Mouse (Mus musculus): ENCODE data around the gene Stac2.

DNA sequence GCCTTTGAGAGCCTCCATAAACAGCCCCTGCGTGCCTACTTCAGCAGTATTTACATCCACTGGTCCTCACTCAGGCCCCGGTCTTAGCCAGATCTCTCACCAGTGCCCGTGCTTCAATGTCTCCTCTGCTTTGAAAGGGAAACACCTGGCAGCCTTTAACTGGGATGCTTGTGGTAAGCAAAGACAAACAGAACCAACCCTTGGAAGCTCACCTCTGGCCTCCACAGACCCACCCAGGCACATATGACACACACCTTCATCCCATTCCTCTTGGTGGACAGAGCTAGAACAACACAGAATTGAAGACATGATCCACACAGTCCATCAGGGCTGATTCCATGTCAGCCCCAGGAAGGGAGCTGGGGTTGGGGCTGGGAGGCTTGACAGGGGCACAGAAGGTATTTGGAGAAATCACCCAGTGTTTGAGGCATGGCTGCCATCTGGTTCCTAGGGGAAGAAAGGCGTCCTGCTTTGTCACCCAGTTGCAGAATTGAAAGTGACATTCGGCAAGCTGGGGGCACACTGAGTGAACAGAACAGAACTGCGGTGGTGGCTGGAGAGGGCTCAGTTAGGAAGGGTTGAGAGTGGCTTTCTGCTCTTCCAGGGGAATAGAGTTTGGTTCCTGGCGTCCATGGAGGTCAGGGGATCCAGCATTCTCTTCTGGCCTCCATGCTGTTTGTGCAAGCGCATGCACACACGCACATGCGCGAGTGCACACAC is 55.0 kb downstream of the Stac2 start:
- TF ChIP-seq CTCF (IDR thresholded peaks at IDR 0.05; ENCODE audit: low read depth, low read length): no peak
- no peak for TF ChIP-seq POLR2A (IDR thresholded peaks at IDR 0.05; ENCODE audit: extremely low read depth, insufficient read depth, low read length)
